Mouse (Mus musculus): ENCODE results near the gene Tspan15. TPM values are rescaled to one million over a fixed set of nuclear protein-coding genes. Genes with fewer than 3 reads are reported as not detected.

Tspan15 gene
- polyA plus RNA-seq, 1 experiment from 2014 or later = 17.0 TPM

DNA sequence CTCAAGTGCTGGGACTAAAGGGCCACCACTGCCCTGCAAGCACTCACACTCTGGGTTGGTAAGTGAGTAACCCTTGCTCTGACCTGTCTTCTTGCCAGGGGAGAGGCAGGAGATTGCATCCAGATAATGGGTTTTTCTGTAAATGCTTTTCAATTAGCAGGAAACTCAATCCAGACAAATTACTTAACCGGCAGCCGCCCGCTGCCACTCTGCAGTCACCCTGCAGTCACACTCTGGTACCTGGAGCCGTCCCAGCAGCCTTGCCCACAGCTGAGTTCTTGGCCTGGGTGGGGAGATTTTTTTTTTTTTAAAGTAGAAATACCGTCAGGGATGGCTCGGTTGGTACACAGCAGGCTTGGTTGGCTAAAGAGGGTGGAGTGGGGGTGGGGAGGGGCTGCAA is 2.9 kb downstream of the Tspan15 start:
- no peak overlapping the region for H3K9ac ChIP-seq
- H3K4me2 ChIP-seq (replicated peaks) = no peak overlapping the region
- 36% methylated on average over 6 of the region's 6 CpGs for WGBS
- peaks cover 10% of the 10 kb centered on the region for H3K4me1 ChIP-seq
- H3K36me3 ChIP-seq = no peaks in the 10 kb centered on the region
- no peak overlapping the region for H3K4me3 ChIP-seq (replicated peaks)
- no peak overlapping the region for H3K27ac ChIP-seq (replicated peaks)
- peaks cover 7% of the 10 kb centered on the region for H3K27me3 ChIP-seq
- no peak for ATAC-seq (ENCODE audit: insufficient number of reproducible peaks, low FRiP score, low TSS enrichment, low read depth)
- no peaks in the 10 kb centered on the region for H3K9me3 ChIP-seq (replicated peaks)

GRCm38 (mm10) chr10:62225839-62226238 is 5.2 kb downstream of the Tspan15 start:
- no peak for ATAC-seq (ENCODE audit: insufficient number of reproducible peaks, low FRiP score, low TSS enrichment, low read depth)

GRCm38 (mm10) chr10:62224231-62224630 is 6.8 kb downstream of the Tspan15 start:
- no peaks in the 10 kb centered on the region for H3K36me3 ChIP-seq
- no peak overlapping the region for H3K4me3 ChIP-seq (replicated peaks)
- no peak overlapping the region for H3K4me2 ChIP-seq (replicated peaks)
- H3K9me3 ChIP-seq (replicated peaks) = no peaks in the 10 kb centered on the region
- 61% methylated on average over 6 of the region's 6 CpGs for WGBS
- H3K27ac ChIP-seq (replicated peaks) = no peak overlapping the region
- no peaks in the 10 kb centered on the region for H3K27me3 ChIP-seq
- no peaks in the 10 kb centered on the region for H3K4me1 ChIP-seq
- ATAC-seq (ENCODE audit: insufficient number of reproducible peaks, low FRiP score, low TSS enrichment, low read depth) = no peak
- no peak overlapping the region for H3K9ac ChIP-seq

More at GRCm38 (mm10) chr10:62225839-62226238, 5.2 kb downstream of the Tspan15 start:
- no peak overlapping the region for H3K9ac ChIP-seq
- no peak overlapping the region for H3K4me2 ChIP-seq (replicated peaks)
- no peak overlapping the region for H3K27ac ChIP-seq (replicated peaks)
- no peaks in the 10 kb centered on the region for H3K9me3 ChIP-seq (replicated peaks)
- WGBS = 46% methylated on average over 7 of the region's 7 CpGs
- peaks cover 7% of the 10 kb centered on the region for H3K27me3 ChIP-seq
- H3K4me1 ChIP-seq = peaks cover 6% of the 10 kb centered on the region
- no peaks in the 10 kb centered on the region for H3K36me3 ChIP-seq
- H3K4me3 ChIP-seq (replicated peaks) = no peak overlapping the region

DNA sequence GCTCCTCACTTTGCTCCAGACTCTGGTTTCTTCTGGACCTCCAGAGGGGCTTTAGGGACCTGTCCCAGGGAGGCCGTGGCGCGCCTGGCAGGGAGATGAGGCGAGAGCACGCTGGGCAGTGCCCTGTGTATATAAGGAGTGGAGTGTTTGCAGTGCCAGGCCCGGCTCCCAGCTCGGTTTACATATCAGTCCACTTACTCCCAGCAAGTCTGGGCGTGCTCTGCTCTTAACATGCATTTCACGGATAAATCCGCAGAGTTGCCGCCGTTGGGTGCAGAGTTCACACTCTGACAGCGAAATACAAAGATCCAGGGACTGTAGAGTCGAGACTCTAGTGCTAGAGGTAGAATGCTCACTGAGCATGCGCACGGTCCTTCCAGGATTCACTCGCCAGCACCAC is 8.3 kb downstream of the Tspan15 start:
- Histone ChIP-seq H3K9me3 (replicated peaks) (no peaks in the 10 kb centered on the region), H3K27ac (replicated peaks) (no peak overlapping the region), H3K4me3 (replicated peaks) (no peak overlapping the region), H3K4me2 (replicated peaks) (no peak overlapping the region; the same call in 1 of the 2 replicates), H3K36me3 (no peaks in the 10 kb centered on the region), H3K4me1 (no peaks in the 10 kb centered on the region), H3K27me3 (no peaks in the 10 kb centered on the region), H3K9ac (no peak overlapping the region)
- WGBS = 60% methylated on average over 17 of the region's 17 CpGs
- no peak for ATAC-seq (ENCODE audit: insufficient number of reproducible peaks, low FRiP score, low TSS enrichment, low read depth)

- Histone ChIP-seq H3K4me2 (replicated peaks) (no peak overlapping the region), H3K9me3 (replicated peaks) (no peaks in the 10 kb centered on the region), H3K9ac (no peak overlapping the region), H3K27me3 (no peaks in the 10 kb centered on the region), H3K36me3 (no peaks in the 10 kb centered on the region), H3K27ac (replicated peaks) (no peak overlapping the region), H3K4me1 (no peaks in the 10 kb centered on the region), H3K4me3 (replicated peaks) (no peak overlapping the region)
- 72% methylated on average over 2 of the region's 2 CpGs for WGBS
- ATAC-seq (ENCODE audit: insufficient number of reproducible peaks, low FRiP score, low TSS enrichment, low read depth) = no peak
These were observed 9.4 kb downstream of the Tspan15 start for GRCm38 (mm10) chr10:62221647-62222046.

DNA sequence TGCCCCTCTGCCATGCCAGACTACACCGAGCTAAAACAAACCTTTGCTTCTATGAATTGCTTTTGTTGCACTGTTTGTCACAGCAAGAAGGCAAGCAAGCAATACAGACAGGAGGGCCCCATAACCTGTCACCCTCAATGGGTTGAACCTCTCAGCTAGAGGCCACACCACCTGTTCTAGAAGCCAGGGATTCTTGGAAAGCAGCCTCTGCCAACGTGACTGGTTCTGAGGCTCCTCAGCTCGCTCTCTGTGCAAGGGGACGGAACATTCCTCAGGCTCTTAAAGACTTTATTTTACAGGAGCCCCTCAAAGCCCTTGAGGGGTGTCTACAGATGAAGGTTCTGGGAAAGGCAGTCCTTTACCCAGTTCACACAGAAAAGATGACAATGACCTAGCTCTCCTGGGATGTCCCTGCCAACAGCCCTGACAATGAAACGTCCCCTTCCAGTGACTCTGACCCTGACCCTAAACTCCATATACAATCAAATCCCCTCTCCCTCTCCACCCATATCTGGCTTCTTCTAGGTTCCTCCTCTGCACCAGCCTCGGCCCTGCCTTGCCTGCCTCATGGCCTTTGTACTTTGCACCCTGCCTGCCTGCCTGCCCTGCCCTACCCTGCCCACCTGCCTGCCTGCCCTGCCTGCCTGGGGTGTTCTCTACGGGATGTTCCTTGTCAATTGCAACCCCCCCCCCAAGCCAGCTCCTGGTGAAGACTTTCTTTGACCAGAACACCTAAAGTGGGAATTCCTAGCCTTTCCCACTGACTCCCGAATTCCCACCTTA is 10.1 kb downstream of the Tspan15 start:
- Histone ChIP-seq H3K36me3 (no peaks in the 10 kb centered on the region), H3K4me3 (replicated peaks) (no peak overlapping the region), H3K9ac (no peak overlapping the region), H3K9me3 (replicated peaks) (no peaks in the 10 kb centered on the region), H3K27me3 (no peaks in the 10 kb centered on the region), H3K27ac (replicated peaks) (no peak overlapping the region), H3K4me2 (replicated peaks) (no peak overlapping the region), H3K4me1 (no peaks in the 10 kb centered on the region)
- 72% methylated on average over 8 of the region's 8 CpGs for WGBS
- no peak for ATAC-seq (ENCODE audit: insufficient number of reproducible peaks, low FRiP score, low TSS enrichment, low read depth)

DNA sequence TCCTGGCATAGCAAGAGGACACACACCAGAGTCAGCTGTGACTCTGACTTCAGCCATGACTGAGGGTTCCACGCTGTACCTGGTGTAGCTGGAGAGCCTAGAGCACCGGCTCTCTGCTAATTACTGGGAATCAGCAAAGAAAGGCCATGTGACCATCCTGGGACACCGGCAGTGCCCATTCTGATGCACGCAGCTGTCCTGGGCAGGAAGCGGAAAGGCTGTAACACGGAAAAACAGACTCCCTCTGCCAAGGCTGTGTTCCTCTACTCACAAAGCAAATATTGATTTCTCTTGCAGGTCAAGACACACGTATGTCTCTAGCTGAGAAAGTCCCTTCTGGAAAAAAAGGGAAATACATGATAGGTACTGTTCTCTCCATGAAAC is 12.3 kb downstream of the Tspan15 start:
- Histone ChIP-seq H3K36me3 (no peaks in the 10 kb centered on the region), H3K4me3 (replicated peaks) (no peak overlapping the region), H3K27me3 (no peaks in the 10 kb centered on the region), H3K4me2 (replicated peaks) (no peak overlapping the region), H3K9ac (no peak overlapping the region), H3K9me3 (replicated peaks) (no peaks in the 10 kb centered on the region), H3K4me1 (no peaks in the 10 kb centered on the region), H3K27ac (replicated peaks) (no peak overlapping the region)
- ATAC-seq (ENCODE audit: insufficient number of reproducible peaks, low FRiP score, low TSS enrichment, low read depth) = no peak
- 70% methylated on average over 7 of the region's 7 CpGs for WGBS

GRCm38 (mm10) chr10:62218044-62218788 is 12.8 kb downstream of the Tspan15 start:
- H3K9ac ChIP-seq = no peak overlapping the region
- H3K9me3 ChIP-seq (replicated peaks) = no peaks in the 10 kb centered on the region
- H3K27me3 ChIP-seq = no peaks in the 10 kb centered on the region
- no peak overlapping the region for H3K4me3 ChIP-seq (replicated peaks)
- WGBS = 84% methylated on average over 19 of the region's 19 CpGs
- no peak overlapping the region for H3K27ac ChIP-seq (replicated peaks)
- ATAC-seq (ENCODE audit: insufficient number of reproducible peaks, low FRiP score, low TSS enrichment, low read depth) = no peak
- no peak overlapping the region for H3K4me2 ChIP-seq (replicated peaks)
- no peaks in the 10 kb centered on the region for H3K4me1 ChIP-seq
- no peaks in the 10 kb centered on the region for H3K36me3 ChIP-seq

DNA sequence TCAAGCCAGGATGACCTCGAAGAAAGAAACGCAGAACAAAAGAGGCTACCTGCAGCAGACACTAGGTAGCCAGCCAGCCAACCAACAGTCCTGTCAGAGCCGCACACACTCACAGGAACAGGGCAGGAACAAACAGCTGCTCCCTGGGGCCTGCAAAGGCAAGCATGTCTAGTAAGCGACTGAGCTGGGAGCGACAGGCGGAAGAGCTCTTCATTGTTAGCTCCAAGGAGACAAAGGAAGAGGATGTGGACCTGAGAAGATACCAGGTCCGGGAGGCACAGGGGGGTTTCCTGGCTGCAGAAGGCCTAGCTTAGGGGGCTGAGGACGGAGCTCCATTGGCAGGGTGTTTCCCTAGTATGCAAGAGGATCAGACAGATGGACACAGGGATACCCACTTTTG is 13.9 kb downstream of the Tspan15 start:
- H3K27ac ChIP-seq (replicated peaks) = peak overlapping the region; percentile 48; the same call in 1 of the 2 replicates
- no peak overlapping the region for H3K9ac ChIP-seq
- no peak overlapping the region for H3K4me2 ChIP-seq (replicated peaks)
- ATAC-seq (ENCODE audit: insufficient number of reproducible peaks, low FRiP score, low TSS enrichment, low read depth) = no peak
- no peaks in the 10 kb centered on the region for H3K9me3 ChIP-seq (replicated peaks)
- no peaks in the 10 kb centered on the region for H3K36me3 ChIP-seq
- H3K4me1 ChIP-seq = no peaks in the 10 kb centered on the region
- H3K27me3 ChIP-seq = no peaks in the 10 kb centered on the region
- WGBS = 63% methylated on average over 8 of the region's 8 CpGs
- H3K4me3 ChIP-seq (replicated peaks) = no peak overlapping the region

GRCm38 (mm10) chr10:62216595-62216994 is 14.5 kb downstream of the Tspan15 start:
- H3K9me3 ChIP-seq (replicated peaks) = no peaks in the 10 kb centered on the region
- H3K27ac ChIP-seq (replicated peaks) = 0 out of 2 replicates have a peak overlapping the region, but pooled peaks have one; percentile 48
- no peak overlapping the region for H3K9ac ChIP-seq
- H3K4me3 ChIP-seq (replicated peaks) = no peak overlapping the region
- H3K4me1 ChIP-seq = no peaks in the 10 kb centered on the region
- no peaks in the 10 kb centered on the region for H3K27me3 ChIP-seq
- ATAC-seq (ENCODE audit: insufficient number of reproducible peaks, low FRiP score, low TSS enrichment, low read depth) = no peak
- no peak overlapping the region for H3K4me2 ChIP-seq (replicated peaks)
- no peaks in the 10 kb centered on the region for H3K36me3 ChIP-seq
- 57% methylated on average over 5 of the region's 5 CpGs for WGBS

GRCm38 (mm10) chr10:62215633-62216032 is 15.4 kb downstream of the Tspan15 start:
- 88% methylated on average over 8 of the region's 8 CpGs for WGBS
- H3K4me3 ChIP-seq (replicated peaks) = no peak overlapping the region
- H3K4me1 ChIP-seq = no peaks in the 10 kb centered on the region
- no peak overlapping the region for H3K9ac ChIP-seq
- H3K27me3 ChIP-seq = no peaks in the 10 kb centered on the region
- H3K27ac ChIP-seq (replicated peaks) = no peak overlapping the region
- H3K4me2 ChIP-seq (replicated peaks) = no peak overlapping the region
- no peak for ATAC-seq (ENCODE audit: insufficient number of reproducible peaks, low FRiP score, low TSS enrichment, low read depth)
- H3K9me3 ChIP-seq (replicated peaks) = no peaks in the 10 kb centered on the region
- no peaks in the 10 kb centered on the region for H3K36me3 ChIP-seq

Measured in embryonic facial prominence, embryonic 15.5 days (tissue).